Mouse (Mus musculus) intestine, embryonic 16.5 days (tissue): ENCODE measurements around the gene Mettl5. TPM values are rescaled to one million over a fixed set of nuclear protein-coding genes. Genes with fewer than 3 reads are reported as not detected.

Experiments used
- ATAC-seq: fragments of 200-750 bp; cut with Nextera tagmentation; 2 replicates; pipeline ENCODE4 v1.8.0; 2017; ENCODE audit warnings: moderate TSS enrichment, moderate library complexity
- H3K27ac ChIP-seq: fragments of 300-500 bp; sonication (generic); 2 replicates; pipeline ENCODE4 v1.5.1; 2014; ENCODE audit warnings: mild to moderate bottlenecking, low read length
- H3K27me3 ChIP-seq: fragments of 300-500 bp; sonication (generic); replicated peaks from 2 replicates; pipeline ENCODE4 v1.6.1; 2014; ENCODE audit warnings: low read length, control low read depth, mixed read lengths; ENCODE audit not compliant: control insufficient read depth, insufficient read depth
- H3K36me3 ChIP-seq: fragments of 300-500 bp; sonication (generic); 2 replicates; pipeline ENCODE4 v1.6.1; 2014; ENCODE audit warnings: low read length, control low read depth; ENCODE audit not compliant: control insufficient read depth, insufficient read depth
- H3K4me1 ChIP-seq: fragments of 300-500 bp; sonication (generic); 2 replicates; pipeline ENCODE4 v1.6.1; 2014; ENCODE audit warnings: low read length, control low read depth, mixed read lengths; ENCODE audit not compliant: control insufficient read depth, insufficient read depth
- H3K4me2 ChIP-seq: fragments of 300-500 bp; sonication (generic); 2 replicates; pipeline ENCODE4 v1.6.1; 2014; ENCODE audit warnings: low read depth, low read length, control low read depth
- H3K4me3 ChIP-seq: fragments of 300-500 bp; sonication (generic); 2 replicates; pipeline ENCODE4 v1.5.1; 2014; ENCODE audit warnings: mild to moderate bottlenecking, low read length
- H3K9ac ChIP-seq: fragments of 300-500 bp; sonication (generic); 2 replicates; pipeline ENCODE4 v1.6.1; 2014; ENCODE audit warnings: low read depth, low read length
- H3K9me3 ChIP-seq: fragments of 300-500 bp; sonication (generic); 2 replicates; pipeline ENCODE4 v1.6.1; 2016; ENCODE audit warnings: low read length, control low read depth; ENCODE audit not compliant: control insufficient read depth
- WGBS: fragments of 180-500 bp; shearing (Covaris S2); extraction: QIAGEN DNeasy Blood & Tissue Kit; methylation state at CpG from one replicate; pipeline ENCODE4 v1.1.7; 2014; 5-methylcytosine and 5-hydroxymethylcytosine counted together
- polyA plus RNA-seq: library from polyadenylated mRNA; unstranded; fragments of >200 nt; fragmentation: Nextera tagmentation; extraction: Ambion mirVana; gene quantifications from 2 replicates; pipeline ENCODE4 v1.2.1, GENCODE M21; 2015

Mettl5 gene
- polyA plus RNA-seq, 1 experiment from 2014 or later, result 38.5 TPM

DNA sequence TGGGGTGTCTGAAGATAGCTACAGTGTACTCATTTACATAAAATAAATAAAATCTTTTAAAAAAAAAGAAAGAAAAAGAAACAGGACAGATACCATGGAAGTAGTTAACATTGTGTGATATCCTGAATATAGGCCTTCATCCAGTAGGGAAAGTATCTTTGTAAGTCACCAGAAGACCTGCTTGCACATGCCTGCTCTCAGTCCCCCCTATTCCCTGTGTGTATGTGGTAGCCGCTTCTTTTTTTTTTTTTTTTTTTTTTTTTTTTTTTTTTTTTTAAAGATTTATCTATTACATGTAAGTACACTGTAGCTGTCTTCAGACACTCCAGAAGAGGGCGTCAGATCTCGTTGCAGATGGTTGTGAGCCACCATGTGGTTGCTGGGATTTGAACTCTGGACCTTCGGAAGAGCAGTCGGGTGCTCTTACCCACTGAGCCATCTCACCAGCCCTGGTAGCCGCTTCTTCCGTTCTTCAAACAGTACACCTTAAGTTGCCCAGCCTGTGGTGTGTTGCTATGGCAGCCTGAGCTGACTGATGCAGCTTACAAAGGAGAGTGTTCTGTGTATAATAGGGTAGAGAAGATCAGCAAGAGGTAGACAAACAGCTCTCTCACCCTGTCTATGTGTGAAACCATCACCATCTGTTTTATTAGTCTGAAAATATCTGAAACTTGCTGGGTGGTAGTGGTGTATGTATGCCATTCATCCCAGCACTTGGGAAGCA is 48.0 kb downstream of the Mettl5 start:
- Histone ChIP-seq H3K27ac (no peak overlapping the region), H3K9ac (no peak overlapping the region), H3K4me2 (no peak overlapping the region), H3K9me3 (no peaks in the 10 kb centered on the region), H3K36me3 (no peaks in the 10 kb centered on the region), H3K27me3 (no peaks in the 10 kb centered on the region), H3K4me1 (no peaks in the 10 kb centered on the region), H3K4me3 (no peak overlapping the region)
- ATAC-seq, result no peak
- 78% methylated on average over 6 of the region's 7 CpGs for WGBS

DNA sequence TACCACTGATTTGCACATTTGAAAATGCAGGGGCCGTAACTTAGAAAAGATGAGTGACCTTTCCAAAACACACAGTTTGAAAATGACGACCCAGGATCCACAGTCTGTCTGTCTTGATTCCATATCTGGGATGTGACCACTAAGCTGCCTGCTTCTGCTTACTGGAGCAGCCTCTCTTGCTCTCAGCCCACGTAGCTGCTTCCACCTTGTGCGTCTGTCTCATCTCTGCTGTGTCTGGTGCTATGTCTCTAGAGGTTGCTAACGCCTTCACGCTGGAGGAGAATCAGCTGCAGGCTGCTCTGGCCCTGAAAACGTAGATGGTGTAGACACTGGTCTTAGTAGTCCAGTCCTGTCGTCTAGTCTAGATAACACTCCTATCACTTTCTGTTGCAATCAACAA is 55.3 kb downstream of the Mettl5 start:
- Histone ChIP-seq H3K4me3 (no peak overlapping the region), H3K36me3 (no peaks in the 10 kb centered on the region; the same call in none of the 2 replicates), H3K4me2 (no peak overlapping the region), H3K9ac (no peak overlapping the region), H3K27me3 (no peaks in the 10 kb centered on the region), H3K9me3 (no peaks in the 10 kb centered on the region), H3K27ac (no peak overlapping the region), H3K4me1 (0 out of 2 replicates have a peak, but pooled peaks cover 4% of the 10 kb centered on the region)
- 84% methylated on average over 8 of the region's 8 CpGs for WGBS
- ATAC-seq, result no peak

DNA sequence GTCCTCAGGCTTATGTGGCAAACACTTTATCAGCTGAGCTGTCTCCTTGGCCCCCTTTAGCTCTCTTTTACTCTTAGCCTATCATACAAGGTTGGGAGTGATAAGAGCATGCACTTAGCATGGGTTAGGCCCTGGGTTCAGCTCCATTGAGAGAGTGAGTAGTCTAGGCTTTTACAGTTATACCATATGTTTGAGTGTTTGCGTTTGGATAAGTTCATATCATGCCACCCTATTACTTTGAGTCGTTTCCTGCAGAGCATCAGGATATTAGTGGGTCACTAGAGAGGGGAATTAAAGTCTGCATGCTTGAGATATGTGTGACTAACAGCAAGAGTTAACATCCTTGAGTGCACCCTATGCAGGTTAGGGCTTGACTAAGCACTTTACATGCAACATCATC is 55.7 kb downstream of the Mettl5 start:
- WGBS, result 80% methylated on average over 2 of the region's 2 CpGs
- H3K36me3 ChIP-seq, result no peaks in the 10 kb centered on the region; the same call in none of the 2 replicates
- H3K27me3 ChIP-seq, result no peaks in the 10 kb centered on the region
- no peak overlapping the region for H3K4me2 ChIP-seq
- H3K4me3 ChIP-seq, result no peak overlapping the region
- no peak overlapping the region for H3K27ac ChIP-seq
- H3K4me1 ChIP-seq, result 0 out of 2 replicates have a peak, but pooled peaks cover 4% of the 10 kb centered on the region
- no peak overlapping the region for H3K9ac ChIP-seq
- ATAC-seq, result no peak
- no peaks in the 10 kb centered on the region for H3K9me3 ChIP-seq

DNA sequence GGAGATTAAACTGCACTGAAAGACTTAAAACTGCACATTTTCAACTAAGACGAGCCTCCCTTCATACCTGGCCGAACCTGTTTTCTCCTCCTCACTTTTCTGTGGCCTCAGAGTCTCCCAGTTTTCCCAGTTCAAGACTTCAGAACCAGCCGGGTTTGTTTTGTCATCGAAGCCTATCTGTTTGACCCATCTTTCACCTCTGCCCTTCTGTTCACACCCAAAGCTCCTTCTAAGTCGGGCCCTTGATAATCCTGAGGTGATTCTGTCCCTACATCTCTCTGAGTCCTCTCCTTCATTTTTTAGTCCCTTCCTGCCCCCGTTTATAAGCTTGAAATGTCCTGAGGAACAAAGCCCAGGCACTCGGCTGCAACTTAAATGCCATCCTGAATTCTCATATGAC is 57.4 kb downstream of the Mettl5 start:
- Histone ChIP-seq H3K4me2 (no peak overlapping the region), H3K27ac (no peak overlapping the region), H3K4me1 (0 out of 2 replicates have a peak, but pooled peaks cover 4% of the 10 kb centered on the region), H3K27me3 (no peaks in the 10 kb centered on the region), H3K36me3 (no peaks in the 10 kb centered on the region; the same call in none of the 2 replicates), H3K9ac (no peak overlapping the region), H3K4me3 (no peak overlapping the region), H3K9me3 (no peaks in the 10 kb centered on the region)
- 30% methylated on average over 7 of the region's 7 CpGs for WGBS
- ATAC-seq, result no peak

DNA sequence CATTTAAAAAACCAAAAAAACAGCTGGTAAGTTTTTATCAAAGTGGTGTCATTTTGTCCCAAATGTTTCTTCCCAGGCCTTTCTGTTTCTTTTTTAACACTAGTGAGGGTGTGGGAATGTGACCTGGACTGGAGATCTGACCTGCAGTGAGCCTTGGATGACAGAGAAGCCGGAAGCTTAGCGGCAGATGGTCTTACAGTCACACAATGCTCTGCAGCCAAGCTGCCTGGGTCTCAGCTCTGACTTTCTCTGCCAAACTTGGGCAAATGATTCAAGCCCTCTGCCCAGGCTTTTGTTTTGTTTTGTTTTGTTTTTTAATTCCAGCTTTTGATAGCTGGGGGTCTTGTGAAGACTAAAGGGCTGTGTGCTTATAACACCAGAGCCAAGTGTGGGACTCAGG is 59.0 kb downstream of the Mettl5 start:
- ATAC-seq, result no peak
- 61% methylated on average over 2 of the region's 2 CpGs for WGBS
- Histone ChIP-seq H3K27ac (no peak overlapping the region), H3K27me3 (no peaks in the 10 kb centered on the region), H3K9ac (no peak overlapping the region), H3K36me3 (no peaks in the 10 kb centered on the region; the same call in none of the 2 replicates), H3K4me1 (0 out of 2 replicates have a peak, but pooled peaks cover 4% of the 10 kb centered on the region), H3K4me2 (no peak overlapping the region), H3K9me3 (no peaks in the 10 kb centered on the region), H3K4me3 (no peak overlapping the region)

DNA sequence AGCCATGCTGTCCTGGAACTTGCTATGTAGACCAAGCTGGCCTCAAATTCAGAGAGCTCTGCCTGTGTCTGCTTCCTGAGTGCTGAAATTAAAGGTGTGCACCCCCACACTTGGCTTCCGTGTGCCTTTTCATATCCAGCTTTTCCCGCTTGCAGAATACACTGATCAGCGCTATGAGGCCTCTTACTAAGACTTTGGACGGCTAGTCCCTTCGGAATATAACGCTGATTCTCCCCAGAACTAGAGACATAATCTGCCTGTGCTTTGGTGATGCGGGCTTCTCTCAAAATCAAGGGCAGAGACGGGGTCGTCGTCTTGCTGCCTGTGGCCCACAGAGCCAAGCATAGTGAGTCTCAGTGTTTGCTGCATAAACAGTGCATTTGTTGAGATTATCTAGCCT is 59.5 kb downstream of the Mettl5 start:
- Histone ChIP-seq H3K9ac (no peak overlapping the region), H3K27me3 (no peaks in the 10 kb centered on the region), H3K4me1 (0 out of 2 replicates have a peak, but pooled peaks cover 4% of the 10 kb centered on the region), H3K9me3 (no peaks in the 10 kb centered on the region), H3K4me3 (no peak overlapping the region), H3K4me2 (no peak overlapping the region), H3K36me3 (no peaks in the 10 kb centered on the region; the same call in none of the 2 replicates), H3K27ac (peak overlapping the region; percentile 39; the same call in 1 of the 2 replicates)
- ATAC-seq, result no peak
- 69% methylated on average over 10 of the region's 10 CpGs for WGBS

DNA sequence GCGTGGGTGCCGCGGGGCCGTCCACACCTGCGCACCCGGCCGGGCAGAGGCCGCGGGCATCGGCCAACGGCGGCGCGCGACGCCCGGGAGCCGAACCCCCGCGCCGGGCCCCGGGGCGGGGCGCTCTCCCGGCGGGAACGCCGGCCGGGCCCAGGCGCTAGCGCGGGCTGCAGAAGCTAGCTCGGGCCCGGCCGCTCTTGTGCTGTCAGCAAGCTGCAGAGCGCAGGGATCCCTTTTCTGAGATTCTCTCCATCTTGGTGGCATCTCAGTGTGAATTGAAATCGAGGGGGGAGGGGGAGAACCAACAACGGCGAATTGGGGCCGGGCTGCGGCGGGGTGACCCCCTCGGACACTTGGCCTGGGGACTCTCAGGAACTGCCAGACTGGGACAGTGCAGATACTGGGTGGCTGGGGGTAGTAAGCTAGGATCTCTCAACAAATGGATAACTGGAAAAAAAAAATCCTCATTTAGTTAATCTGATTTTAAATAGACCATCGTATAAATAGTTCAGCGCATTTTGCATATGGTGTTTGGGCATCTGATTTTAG is 62.2 kb downstream of the Mettl5 start:
- ATAC-seq, result peak; percentile 84
- peak overlapping the region; percentile 87 for H3K4me3 ChIP-seq
- 0 out of 2 replicates have a peak, but pooled peaks cover 4% of the 10 kb centered on the region for H3K4me1 ChIP-seq
- H3K27ac ChIP-seq, result peak overlapping the region; percentile 95
- peak overlapping the region; percentile 93 for H3K9ac ChIP-seq
- H3K9me3 ChIP-seq, result no peaks in the 10 kb centered on the region
- H3K4me2 ChIP-seq, result peak overlapping the region; percentile 62
- WGBS, result 2% methylated on average over 45 of the region's 45 CpGs
- no peaks in the 10 kb centered on the region for H3K36me3 ChIP-seq
- no peaks in the 10 kb centered on the region for H3K27me3 ChIP-seq

DNA sequence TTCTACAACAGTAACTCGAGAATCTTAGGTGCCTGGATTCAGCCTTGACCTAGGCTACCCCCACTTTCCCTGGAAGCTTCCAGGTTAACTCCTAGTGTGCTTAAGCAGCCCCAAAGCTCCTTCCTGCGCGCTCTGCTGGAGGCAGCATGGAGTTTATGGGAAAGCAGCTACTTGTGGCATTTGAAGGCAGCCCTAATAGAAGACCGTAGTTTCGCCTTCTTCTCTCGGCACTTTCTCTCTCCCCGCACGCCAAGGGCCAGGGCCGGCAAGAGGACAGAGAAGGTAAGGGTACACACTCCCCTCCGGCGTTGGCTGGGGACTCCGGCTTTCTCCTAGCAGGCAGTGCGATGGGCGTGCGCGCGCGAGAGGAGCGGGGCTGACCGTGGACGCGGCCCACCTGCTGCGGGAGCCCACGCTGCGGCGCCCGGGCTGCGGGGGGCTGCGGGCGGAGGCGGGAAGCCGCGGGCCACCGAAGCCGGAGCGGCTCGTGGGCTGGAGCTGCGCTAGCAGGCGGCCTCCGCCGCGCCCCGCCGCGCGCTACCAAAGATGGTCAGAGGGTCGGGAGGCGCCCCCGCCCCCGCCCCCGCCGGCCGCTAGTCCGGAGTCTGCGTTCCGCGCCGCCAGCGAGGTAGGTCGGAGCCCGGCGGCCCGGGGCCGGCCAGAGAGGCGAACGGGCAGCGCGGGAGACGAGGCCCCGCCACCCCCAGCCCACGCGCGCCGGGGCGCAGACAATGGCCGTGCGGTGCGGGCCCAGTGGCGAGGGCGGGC is 62.9 kb downstream of the Mettl5 start:
- Histone ChIP-seq H3K9ac (peak overlapping the region; percentile 93), H3K27ac (peak overlapping the region; percentile 95), H3K36me3 (no peaks in the 10 kb centered on the region), H3K4me3 (peak overlapping the region; percentile 87), H3K9me3 (no peaks in the 10 kb centered on the region), H3K27me3 (no peaks in the 10 kb centered on the region), H3K4me2 (peak overlapping the region; percentile 62), H3K4me1 (0 out of 2 replicates have a peak, but pooled peaks cover 4% of the 10 kb centered on the region)
- ATAC-seq, result peak; percentile 74
- under 1% methylated on average over 78 of the region's 80 CpGs for WGBS

DNA sequence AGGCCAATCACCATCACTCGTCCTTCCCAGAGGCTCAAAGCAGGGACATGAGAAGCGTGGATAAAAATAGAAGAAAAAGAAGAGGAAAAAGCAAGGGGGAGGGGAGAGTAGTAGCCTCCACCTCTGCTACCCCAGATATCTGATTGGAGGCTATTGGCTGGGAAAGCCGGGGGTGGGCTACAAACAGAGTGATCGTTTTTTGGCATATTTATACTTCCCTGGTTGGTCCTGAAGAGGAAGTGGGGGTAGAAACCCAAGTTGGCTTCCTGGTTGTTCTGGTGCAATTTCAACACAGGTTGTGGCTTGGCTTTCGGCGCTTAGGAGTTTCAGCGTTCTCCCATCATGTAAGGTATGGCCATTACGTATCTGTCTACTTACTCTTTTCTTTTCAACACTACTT is 63.7 kb downstream of the Mettl5 start, which contains the start of gene Klhl23:
Gene Klhl23 (plus strand): TSS at position 234 of the 400 bp plus-strand sequence.
- Histone ChIP-seq H3K4me2 (peak within 1 kb of the TSS; percentile 62), H3K4me3 (peak within 1 kb of the TSS; percentile 87), H3K27me3 (no peaks in the 10 kb centered on the region), H3K27ac (peak within 1 kb of the TSS; percentile 95), H3K36me3 (no peaks in the 10 kb centered on the region), H3K9ac (peak within 1 kb of the TSS; percentile 93), H3K9me3 (no peaks in the 10 kb centered on the region), H3K4me1 (0 out of 2 replicates have a peak, but pooled peaks cover 4% of the 10 kb centered on the region)
- ATAC-seq, result 0 out of 2 replicates have a peak, but pooled peaks have one; percentile 2
- WGBS, result 4% methylated on average over 8 of the region's 8 CpGs
